ENCODE assay signal across 11 mouse cellular contexts in the genomic region with DNA sequence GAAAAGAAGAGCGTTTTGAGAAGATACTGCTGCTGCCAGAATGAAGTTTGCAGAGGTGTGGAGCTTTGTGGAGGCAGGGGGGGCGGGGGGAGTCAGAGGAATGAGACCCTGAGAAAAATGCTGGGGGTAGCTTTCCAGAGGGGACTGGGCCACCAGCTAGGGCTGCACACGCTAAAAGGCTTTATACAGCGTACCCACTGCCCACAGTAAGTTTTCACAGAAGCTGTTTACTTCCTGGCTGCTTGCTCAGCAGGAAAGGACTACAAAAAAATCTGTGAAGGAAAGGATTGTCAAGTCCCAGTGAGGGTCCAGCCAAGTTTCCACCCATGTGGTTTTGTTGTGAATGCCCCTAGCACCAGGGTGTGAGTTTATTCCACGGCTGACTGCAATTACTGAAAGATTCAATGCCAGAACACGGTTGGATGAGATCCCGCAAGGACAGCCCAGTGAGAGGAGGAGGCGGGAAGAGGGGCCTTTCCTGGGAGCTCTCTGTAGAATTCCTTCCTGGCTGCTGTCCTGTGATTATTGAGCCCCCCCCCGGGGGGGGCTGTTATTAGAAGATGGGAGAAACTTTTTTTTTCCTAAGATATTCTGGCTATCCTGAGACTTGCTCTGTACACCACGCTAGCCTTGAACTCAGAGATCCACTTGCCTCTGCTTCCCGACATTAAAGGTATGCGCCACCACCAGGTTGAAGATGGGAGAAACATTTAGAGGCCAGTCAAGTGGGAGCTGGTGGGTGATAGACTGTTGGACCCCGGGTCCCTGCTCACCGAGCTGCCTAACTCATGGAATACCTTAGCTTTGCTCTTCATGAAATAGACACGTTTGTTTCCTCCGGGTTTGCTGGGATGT. TPM values are rescaled to one million over a fixed set of nuclear protein-coding genes. Genes with fewer than 3 reads are reported as not detected.
DNase-seq lines count a peak whose midpoint lies in the region; ATAC-seq lines count a peak whose summit lies in the region.
"Had no signal": no experiment of that assay in that cellular context is flagged by ENCODE, and none has a peak within 500 bp of the region (broad histone marks: within the 10 kb centered on the region; RNA-seq: fewer than 3 reads in every experiment).

No protein-coding gene starts in this region.

- no peak overlapping the region for H3K9ac ChIP-seq in heart, embryonic 13.5 days
- H3K9ac ChIP-seq in heart, embryonic 11.5 days (ENCODE audit: low read depth, low read length): no peak overlapping the region
- H3K9ac ChIP-seq: embryonic facial prominence, embryonic 12.5 days had no signal

- DNase-seq in cerebellum, adult 9-11 months: peak; percentile 30
- peak; percentile 13 to 28 for DNase-seq in heart, postnatal 14 days
- peak; percentile 29 for DNase-seq in lung, postnatal 14 days
- no peak for DNase-seq in natural killer cell, adult 2 months (ENCODE audit: low spot score in 2 of 2)
- DNase-seq in urinary bladder, adult 18-20 months (ENCODE audit: low spot score in 2 of 2): no peak

- ATAC-seq in heart, embryonic 13.5 days (ENCODE audit: extremely low read depth, insufficient number of reproducible peaks, low FRiP score, low TSS enrichment): no peak
- ATAC-seq in heart, embryonic 11.5 days (replicated peaks; ENCODE audit: insufficient number of reproducible peaks, low FRiP score, low TSS enrichment): no peak
- no peak for ATAC-seq in erythroblast, adult 5-6 weeks (replicated peaks; ENCODE audit: low FRiP score, poor library complexity, severe bottlenecking)

- no peak overlapping the region for H3K4me3 ChIP-seq in heart, embryonic 13.5 days
- H3K4me3 ChIP-seq in heart, embryonic 11.5 days (ENCODE audit: low read depth, low read length): no peak overlapping the region
- H3K4me3 ChIP-seq: embryonic facial prominence, embryonic 12.5 days had no signal

- H3K27ac ChIP-seq in heart, embryonic 13.5 days (replicated peaks): no peak overlapping the region
- no peak overlapping the region for H3K27ac ChIP-seq in heart, embryonic 11.5 days (ENCODE audit: low read depth, low read length)
- H3K27ac ChIP-seq: embryonic facial prominence, embryonic 12.5 days had no signal

- no peaks in the 10 kb centered on the region for H3K27me3 ChIP-seq in heart, embryonic 13.5 days (replicated peaks)
- no peaks in the 10 kb centered on the region for H3K27me3 ChIP-seq in heart, embryonic 11.5 days (ENCODE audit: control insufficient read depth, insufficient read depth, low read length)
- H3K27me3 ChIP-seq: embryonic facial prominence, embryonic 12.5 days had no signal

- H3K4me2 ChIP-seq in heart, embryonic 13.5 days: peak overlapping the region; percentile 5; the same call in 1 of the 2 replicates
- no peak overlapping the region for H3K4me2 ChIP-seq in heart, embryonic 11.5 days
- H3K4me2 ChIP-seq: embryonic facial prominence, embryonic 12.5 days had no signal

- intact Hi-C loops in heart, postnatal 14 days (cut with DNase I): no loop called here

- no peaks in the 10 kb centered on the region for H3K9me3 ChIP-seq in heart, embryonic 13.5 days
- no peaks in the 10 kb centered on the region for H3K9me3 ChIP-seq in heart, embryonic 11.5 days (replicated peaks; ENCODE audit: control insufficient read depth, low read length)
- H3K9me3 ChIP-seq: embryonic facial prominence, embryonic 12.5 days had no signal

- H3K36me3 ChIP-seq in heart, embryonic 13.5 days: no peaks in the 10 kb centered on the region
- H3K36me3 ChIP-seq in heart, embryonic 11.5 days (ENCODE audit: control insufficient read depth, insufficient read depth, low read length): no peaks in the 10 kb centered on the region
- H3K36me3 ChIP-seq: embryonic facial prominence, embryonic 12.5 days had no signal

- WGBS in heart, embryonic 13.5 days: 50% methylated on average over 16 of the region's 16 CpGs
- 44% methylated on average over 16 of the region's 16 CpGs for WGBS in heart, embryonic 11.5 days (ENCODE audit: insufficient replicate concordance)

- peaks cover 9% of the 10 kb centered on the region; the same call in 1 of the 2 replicates for H3K4me1 ChIP-seq in heart, embryonic 13.5 days
- H3K4me1 ChIP-seq in heart, embryonic 11.5 days (ENCODE audit: control insufficient read depth, insufficient read depth, low read length): no peaks in the 10 kb centered on the region
- H3K4me1 ChIP-seq: embryonic facial prominence, embryonic 12.5 days had no signal

RNA-seq across cellular contexts. Expression of gene Il21, which starts 49.8 kb away (rescaled TPM):
- polyA plus RNA-seq in heart, embryonic 13.5 days (2015; fragmentation: Nextera tagmentation; extraction: Ambion mirVana): not detected in 2 replicates
- polyA plus RNA-seq in heart, embryonic 11.5 days (2014; fragmentation: Nextera tagmentation; extraction: Ambion mirVana): not detected in 2 replicates
- not detected for total RNA-seq in heart, postnatal 14 days (2021)
- not detected in 2 replicates for total RNA-seq in erythroblast, adult 5-6 weeks (2015; ENCODE audit: low replicate concordance)
- not detected in 2 replicates for total RNA-seq in erythroblast, adult 5-6 weeks (2017; ENCODE audit: low replicate concordance)
- total RNA-seq: left cerebral cortex, adult 18-20 months had no signal
- polyA plus RNA-seq: embryonic facial prominence, embryonic 12.5 days had no signal

RNA-seq across cellular contexts. Expression of gene Il2, which starts 56.9 kb away (rescaled TPM):
- 0.23 and 0.27 TPM in 2 replicates for polyA plus RNA-seq in heart, embryonic 13.5 days (2015; fragmentation: Nextera tagmentation; extraction: Ambion mirVana)
- polyA plus RNA-seq in heart, embryonic 11.5 days (2014; fragmentation: Nextera tagmentation; extraction: Ambion mirVana): 0.29 and 0.34 TPM in 2 replicates
- not detected for total RNA-seq in heart, postnatal 14 days (2021)
- total RNA-seq in erythroblast, adult 5-6 weeks (2015; ENCODE audit: low replicate concordance): 6.1 TPM in 1 of 2 replicates, not detected in the other
- total RNA-seq in erythroblast, adult 5-6 weeks (2017; ENCODE audit: low replicate concordance): not detected in 2 replicates
- total RNA-seq: left cerebral cortex, adult 18-20 months; neutrophil, adult 5-6 weeks had no signal

Comparison
In these comparisons a context has a peak if more than half of its experiments do, and no peak if none do; other contexts are left out.
1. DNase-seq: peak in cerebellum, adult 9-11 months (single experiment), heart, postnatal 14 days (2 of 2) and lung, postnatal 14 days (single experiment); none in natural killer cell, adult 2 months (0 of 2) and urinary bladder, adult 18-20 months (0 of 2).